Mouse (Mus musculus) lung, embryonic 16.5 days (tissue): ENCODE measurements around the gene Rad9a. TPM values are rescaled to one million over a fixed set of nuclear protein-coding genes. Genes with fewer than 3 reads are reported as not detected.

Experiments used
- ATAC-seq: fragments of 200-750 bp; cut with Nextera tagmentation; 2 replicates; pipeline ENCODE4 v1.8.0; 2017; ENCODE audit warnings: low read depth, mild to moderate bottlenecking, moderate library complexity
- H3K27ac ChIP-seq: fragments of 300-500 bp; sonication (generic); 2 replicates; pipeline ENCODE4 v1.5.1; 2014; ENCODE audit warnings: mild to moderate bottlenecking, control low read depth, low read length
- H3K27me3 ChIP-seq: fragments of 300-500 bp; sonication (generic); 2 replicates; pipeline ENCODE4 v1.6.1; 2014; ENCODE audit warnings: low read depth, low read length, mixed read lengths; ENCODE audit not compliant: control insufficient read depth, insufficient read depth
- H3K36me3 ChIP-seq: fragments of 300-500 bp; sonication (generic); 2 replicates; pipeline ENCODE4 v1.6.1; 2014; ENCODE audit warnings: low read length; ENCODE audit not compliant: control insufficient read depth, insufficient read depth
- H3K4me1 ChIP-seq: fragments of 300-500 bp; sonication (generic); replicated peaks from 2 replicates; pipeline ENCODE4 v1.6.1; 2014; ENCODE audit warnings: low read length, mixed read lengths; ENCODE audit not compliant: control insufficient read depth, insufficient read depth
- H3K4me2 ChIP-seq: fragments of 300-500 bp; sonication (generic); 2 replicates; pipeline ENCODE4 v1.6.1; 2014; ENCODE audit warnings: low read depth, low read length, control low read depth
- H3K4me3 ChIP-seq: fragments of 300-500 bp; sonication (generic); 2 replicates; pipeline ENCODE4 v1.5.1; 2014; ENCODE audit warnings: mild to moderate bottlenecking, low read length, control low read depth
- H3K9ac ChIP-seq: fragments of 300-500 bp; sonication (generic); 2 replicates; pipeline ENCODE4 v1.6.1; 2014; ENCODE audit warnings: low read length, control low read depth
- H3K9me3 ChIP-seq: fragments of 300-500 bp; sonication (generic); 2 replicates; pipeline ENCODE4 v1.6.1; 2016; ENCODE audit warnings: low read length; ENCODE audit not compliant: control insufficient read depth
- WGBS: fragments of 180-500 bp; shearing (Covaris S2); extraction: QIAGEN DNeasy Blood & Tissue Kit; methylation state at CpG from one replicate; pipeline ENCODE4 v1.1.7; 2014; 5-methylcytosine and 5-hydroxymethylcytosine counted together
- polyA plus RNA-seq: library from polyadenylated mRNA; unstranded; fragments of >200 nt; fragmentation: Nextera tagmentation; extraction: Ambion mirVana; gene quantifications from 2 replicates; pipeline ENCODE4 v1.2.1, GENCODE M21; 2015

Gene Rad9a
- polyA plus RNA-seq, 1 experiment from 2014 or later: 33.6 TPM

GRCm38 (mm10) chr19:4220957-4221743, 19.7 kb upstream of the Rad9a start:
- Histone ChIP-seq H3K27ac (peak overlapping the region; percentile 87), H3K4me2 (peak overlapping the region; percentile 22; the same call in 1 of the 2 replicates), H3K9me3 (no peaks in the 10 kb centered on the region), H3K4me1 (peaks cover 32% of the 10 kb centered on the region), H3K36me3 (no peaks in the 10 kb centered on the region), H3K9ac (peak overlapping the region; percentile 3), H3K4me3 (no peak overlapping the region), H3K27me3 (no peaks in the 10 kb centered on the region)
- 32% methylated on average over 14 of the region's 14 CpGs for WGBS
- peak; percentile 61 for ATAC-seq

- Histone ChIP-seq H3K36me3 (no peaks in the 10 kb centered on the region), H3K27ac (peak overlapping the region; percentile 87), H3K4me3 (no peak overlapping the region), H3K4me2 (peak overlapping the region; percentile 22; the same call in 1 of the 2 replicates), H3K27me3 (no peaks in the 10 kb centered on the region), H3K4me1 (peaks cover 35% of the 10 kb centered on the region), H3K9me3 (no peaks in the 10 kb centered on the region), H3K9ac (0 out of 2 replicates have a peak overlapping the region, but pooled peaks have one; percentile 43)
- WGBS: 32% methylated on average over 4 of the region's 4 CpGs
- 0 out of 2 replicates have a peak, but pooled peaks have one; percentile 5 for ATAC-seq
Measured at GRCm38 (mm10) chr19:4220416-4220815, 19.0 kb upstream of the Rad9a start.

DNA sequence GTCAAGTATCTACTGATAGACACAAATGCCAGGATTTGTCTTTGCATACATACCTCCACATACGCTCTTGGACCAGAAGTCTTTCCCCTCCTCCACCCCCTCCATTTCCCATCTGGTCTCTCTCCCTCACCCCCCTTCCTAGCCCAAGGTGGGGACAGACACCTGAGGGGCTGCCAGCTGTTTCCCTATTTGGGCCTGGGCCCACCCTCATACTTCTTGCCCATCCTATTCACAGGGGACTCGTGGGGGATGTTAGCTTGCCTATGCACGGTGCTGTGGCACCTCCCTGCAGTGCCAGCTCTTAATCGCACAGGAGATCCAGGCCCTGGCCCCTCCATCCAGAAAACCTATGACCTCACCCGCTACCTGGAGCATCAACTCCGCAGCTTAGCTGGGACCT, 18.5 kb upstream of the Rad9a start:
- H3K27ac ChIP-seq: no peak overlapping the region
- H3K27me3 ChIP-seq: no peaks in the 10 kb centered on the region
- no peak overlapping the region for H3K4me2 ChIP-seq
- WGBS: 82% methylated on average over 6 of the region's 6 CpGs
- peaks cover 35% of the 10 kb centered on the region for H3K4me1 ChIP-seq
- no peaks in the 10 kb centered on the region for H3K9me3 ChIP-seq
- H3K36me3 ChIP-seq: no peaks in the 10 kb centered on the region
- no peak for ATAC-seq
- no peak overlapping the region for H3K4me3 ChIP-seq
- no peak overlapping the region for H3K9ac ChIP-seq

DNA sequence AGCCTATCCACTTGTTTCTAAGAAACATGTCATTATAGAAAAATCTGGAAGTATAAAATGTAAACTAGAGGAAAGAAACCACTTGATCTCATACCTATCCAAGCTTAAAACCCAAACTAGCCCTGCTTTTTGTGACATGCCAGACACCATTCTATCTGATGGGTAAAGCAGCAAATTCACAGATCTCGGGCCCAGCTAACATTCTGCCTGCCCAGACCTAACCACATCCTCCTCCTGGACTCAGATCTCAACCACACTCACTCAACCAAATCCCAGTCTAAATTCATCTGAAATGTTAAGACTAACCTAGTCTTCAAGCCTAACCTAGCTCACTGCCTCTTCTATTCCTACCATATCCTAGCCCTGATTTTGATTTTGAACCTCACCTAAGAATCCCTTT, 17.3 kb upstream of the Rad9a start:
- no peaks in the 10 kb centered on the region for H3K27me3 ChIP-seq
- H3K27ac ChIP-seq: no peak overlapping the region

GRCm38 (mm10) chr19:4218293-4218692, 16.8 kb upstream of the Rad9a start:
- ATAC-seq: no peak
- no peak overlapping the region for H3K27ac ChIP-seq
- 88% methylated on average over 11 of the region's 11 CpGs for WGBS
- H3K36me3 ChIP-seq: no peaks in the 10 kb centered on the region
- H3K9me3 ChIP-seq: no peaks in the 10 kb centered on the region
- H3K4me1 ChIP-seq: peaks cover 45% of the 10 kb centered on the region
- no peak overlapping the region for H3K4me3 ChIP-seq
- H3K4me2 ChIP-seq: no peak overlapping the region
- H3K27me3 ChIP-seq: no peaks in the 10 kb centered on the region
- H3K9ac ChIP-seq: no peak overlapping the region

More for the DNA sequence above, 17.3 kb upstream of the Rad9a start:
- Histone ChIP-seq H3K9me3 (no peaks in the 10 kb centered on the region), H3K9ac (no peak overlapping the region), H3K36me3 (no peaks in the 10 kb centered on the region), H3K4me1 (peaks cover 40% of the 10 kb centered on the region), H3K4me2 (no peak overlapping the region), H3K4me3 (no peak overlapping the region)
- 78% methylated on average over 1 of the region's 1 CpGs for WGBS
- no peak for ATAC-seq

- no peak for ATAC-seq
- H3K9ac ChIP-seq: no peak overlapping the region
- H3K9me3 ChIP-seq: no peaks in the 10 kb centered on the region
- WGBS: 42% methylated on average over 3 of the region's 3 CpGs
- H3K36me3 ChIP-seq: no peaks in the 10 kb centered on the region
- H3K27me3 ChIP-seq: no peaks in the 10 kb centered on the region
- no peak overlapping the region for H3K4me2 ChIP-seq
- H3K27ac ChIP-seq: no peak overlapping the region
- peaks cover 49% of the 10 kb centered on the region for H3K4me1 ChIP-seq
- H3K4me3 ChIP-seq: no peak overlapping the region
Measured at GRCm38 (mm10) chr19:4217855-4218254, 16.4 kb upstream of the Rad9a start.

DNA sequence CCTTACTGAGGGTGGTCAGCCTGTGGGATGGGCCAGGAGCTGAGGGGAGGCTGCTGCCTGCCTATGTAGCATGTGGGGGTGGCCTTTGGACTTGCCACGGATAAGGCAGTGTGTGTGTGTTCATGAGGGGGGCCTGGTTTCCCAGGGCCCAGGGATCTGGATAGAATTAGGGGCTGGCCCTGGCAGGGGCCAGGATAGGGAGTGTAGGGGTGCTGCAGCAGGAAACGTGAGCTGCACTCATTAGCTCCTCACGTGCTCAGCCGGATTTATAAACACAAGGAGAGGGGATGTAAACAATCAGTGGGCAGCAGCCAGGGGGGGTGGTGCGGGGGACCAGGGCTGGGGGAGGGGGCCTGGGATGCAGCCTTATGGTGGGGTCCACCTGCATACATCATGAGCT, 15.7 kb upstream of the Rad9a start:
- Histone ChIP-seq H3K36me3 (no peaks in the 10 kb centered on the region), H3K27ac (no peak overlapping the region), H3K9me3 (no peaks in the 10 kb centered on the region), H3K4me3 (no peak overlapping the region; the same call in 1 of the 2 replicates), H3K27me3 (no peaks in the 10 kb centered on the region), H3K4me2 (peak overlapping the region; percentile 94), H3K4me1 (peaks cover 56% of the 10 kb centered on the region), H3K9ac (peak overlapping the region; percentile 12; the same call in 1 of the 2 replicates)
- WGBS: 10% methylated on average over 5 of the region's 5 CpGs
- peak; percentile 12; the same call in 1 of the 2 replicates for ATAC-seq

DNA sequence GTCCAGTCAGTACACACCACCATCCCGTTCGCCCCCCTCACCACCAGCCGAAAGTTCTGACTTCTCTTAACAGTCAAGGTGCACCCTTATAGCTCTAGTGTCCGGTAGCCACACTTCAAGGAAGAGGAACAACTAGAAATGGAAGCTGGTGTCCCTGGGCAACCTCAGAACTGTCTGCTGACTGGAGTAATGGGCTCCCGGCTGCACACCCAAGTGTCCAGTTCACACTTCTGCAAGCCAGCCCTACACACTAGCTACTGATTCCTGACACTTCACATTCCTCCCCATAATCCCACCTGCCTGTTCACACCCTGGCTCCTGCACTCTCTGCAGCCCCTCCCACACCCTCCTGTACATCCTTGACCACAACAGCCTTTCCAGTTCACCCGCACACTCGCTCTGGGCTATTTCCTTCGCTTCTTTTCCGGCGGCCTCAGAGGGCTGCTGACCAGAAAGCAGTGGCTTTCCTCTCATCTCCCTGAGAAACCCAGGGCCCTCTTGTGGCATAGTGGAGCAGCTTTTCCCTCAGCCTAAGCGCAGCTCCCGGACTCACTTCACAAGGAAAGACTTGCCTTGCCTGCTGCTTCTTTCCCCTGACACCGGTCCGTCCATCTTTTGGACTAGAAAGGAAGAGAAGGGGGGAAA, 14.7 kb upstream of the Rad9a start:
- Histone ChIP-seq H3K27me3 (no peaks in the 10 kb centered on the region), H3K27ac (peak overlapping the region; percentile 17), H3K9ac (peak overlapping the region; percentile 12), H3K9me3 (no peaks in the 10 kb centered on the region), H3K4me1 (peaks cover 55% of the 10 kb centered on the region), H3K4me2 (peak overlapping the region; percentile 94), H3K36me3 (no peaks in the 10 kb centered on the region), H3K4me3 (peak overlapping the region; percentile 34)
- 12% methylated on average over 14 of the region's 14 CpGs for WGBS
- ATAC-seq: peak; percentile 27; the same call in 1 of the 2 replicates

- Histone ChIP-seq H3K4me3 (peak overlapping the region; percentile 80), H3K27me3 (no peaks in the 10 kb centered on the region), H3K9ac (peak overlapping the region; percentile 92), H3K9me3 (no peaks in the 10 kb centered on the region), H3K36me3 (no peaks in the 10 kb centered on the region), H3K27ac (peak overlapping the region; percentile 96), H3K4me1 (peaks cover 48% of the 10 kb centered on the region), H3K4me2 (peak overlapping the region; percentile 94)
- no peak for ATAC-seq
- WGBS: under 1% methylated on average over 21 of the region's 21 CpGs
Measured at GRCm38 (mm10) chr19:4215451-4215840, 14.0 kb upstream of the Rad9a start.
